Mouse (Mus musculus): ENCODE results near the gene Aoah.

- TF ChIP-seq CTCF (IDR thresholded peaks at IDR 0.05; ENCODE audit: extremely low read depth, insufficient read depth, insufficient read length, insufficient replicate concordance) (no peak), POLR2A (IDR thresholded peaks at IDR 0.05; ENCODE audit: low read depth, low read length) (no peak)
These were observed 111.3 kb downstream of the Aoah start for GRCm38 (mm10) chr13:20905195-20905594.
